Mouse (Mus musculus) right cerebral cortex, postnatal 36 days (tissue): ENCODE results near the gene Rrp9.

ENCODE experiments used
- DNase-seq, 2 experiments: peaks; one replicate each; pipeline ENCODE4 v3.0.0; 2022; ENCODE audit warnings: low spot score in 2 of 2, mixed read lengths in 1 of 2

Gene Rrp9

DNA sequence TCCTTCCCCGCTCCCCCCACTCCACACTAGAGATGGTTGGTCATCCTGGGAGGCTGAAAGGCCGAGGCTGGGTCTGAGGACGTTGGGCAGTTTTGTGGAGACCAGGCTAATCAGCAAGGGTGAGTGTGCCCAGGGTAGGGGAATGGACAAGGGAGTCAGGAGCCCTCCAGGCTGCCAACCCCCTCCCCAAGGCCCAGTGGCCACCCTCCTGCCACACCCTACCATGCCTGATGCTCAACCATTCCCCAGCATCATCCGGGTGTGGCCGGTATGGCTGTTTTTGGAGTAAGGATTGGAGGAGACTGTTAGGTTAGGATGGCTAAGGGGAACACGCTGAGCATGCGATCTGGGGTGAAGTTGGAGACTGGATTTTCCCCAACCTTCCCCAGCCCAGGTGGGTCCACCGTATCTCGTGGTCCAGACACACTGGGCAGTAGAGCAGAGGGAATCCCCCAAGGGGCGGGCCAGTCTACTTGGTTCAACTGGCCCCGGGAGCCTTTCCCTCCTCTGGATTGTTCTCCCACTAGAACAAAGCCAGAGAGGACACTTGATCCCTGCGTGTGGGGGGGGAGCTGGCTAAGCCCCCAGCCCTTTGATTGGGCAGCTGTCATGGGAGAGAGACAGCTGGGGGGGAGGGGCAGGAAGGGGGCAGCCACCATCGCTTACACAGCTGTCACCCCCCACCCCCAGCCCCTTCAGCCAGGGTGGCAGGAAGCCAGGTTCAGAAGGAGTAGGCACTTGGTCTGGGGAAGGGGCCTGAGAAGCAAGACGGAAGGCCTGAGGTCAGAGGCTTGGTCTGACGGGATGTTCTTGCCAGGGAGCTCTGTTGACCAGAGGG is 19.2 kb upstream of the Rrp9 start:
- DNase-seq = no peak

DNA sequence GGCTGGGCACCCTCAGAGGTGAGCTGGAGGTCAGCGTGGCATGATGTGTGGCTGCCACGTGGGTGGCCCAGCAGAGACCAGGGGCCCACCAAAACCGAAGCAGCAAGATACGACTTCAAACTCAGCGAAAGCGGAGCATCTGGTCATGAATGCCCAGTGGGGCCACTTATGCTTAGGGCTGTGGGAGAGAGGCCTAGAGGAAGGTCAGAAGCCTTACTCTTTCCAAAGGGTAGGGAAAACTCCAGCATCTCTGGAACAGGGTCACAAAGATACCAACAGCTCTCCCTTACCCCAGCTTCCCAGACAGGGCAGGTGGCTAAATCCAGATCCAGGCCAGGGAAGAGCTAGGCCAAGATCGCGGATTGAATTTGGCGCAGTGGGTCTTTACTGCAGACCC is 18.6 kb upstream of the Rrp9 start:
- DNase-seq = no peak

DNA sequence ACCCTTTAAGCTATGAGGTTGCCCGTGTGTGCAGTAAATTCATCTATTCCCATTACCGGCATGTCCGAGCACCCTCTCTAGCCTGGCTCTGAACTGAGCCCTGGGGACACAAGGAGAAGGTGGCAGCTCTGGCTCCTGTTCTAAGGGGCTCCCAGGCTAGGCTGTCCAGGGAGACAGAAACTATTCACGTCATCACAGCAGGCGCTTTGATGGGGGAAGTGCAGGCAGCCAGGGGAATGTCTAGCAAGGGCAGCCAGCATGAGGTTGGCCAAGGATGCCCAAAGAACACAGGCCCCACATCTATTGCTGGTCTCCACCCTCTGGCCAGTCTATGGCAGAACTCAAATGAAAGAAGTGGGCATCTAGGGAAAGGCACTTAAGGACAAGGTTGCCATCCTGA is 17.8 kb upstream of the Rrp9 start:
- DNase-seq = no peak

DNA sequence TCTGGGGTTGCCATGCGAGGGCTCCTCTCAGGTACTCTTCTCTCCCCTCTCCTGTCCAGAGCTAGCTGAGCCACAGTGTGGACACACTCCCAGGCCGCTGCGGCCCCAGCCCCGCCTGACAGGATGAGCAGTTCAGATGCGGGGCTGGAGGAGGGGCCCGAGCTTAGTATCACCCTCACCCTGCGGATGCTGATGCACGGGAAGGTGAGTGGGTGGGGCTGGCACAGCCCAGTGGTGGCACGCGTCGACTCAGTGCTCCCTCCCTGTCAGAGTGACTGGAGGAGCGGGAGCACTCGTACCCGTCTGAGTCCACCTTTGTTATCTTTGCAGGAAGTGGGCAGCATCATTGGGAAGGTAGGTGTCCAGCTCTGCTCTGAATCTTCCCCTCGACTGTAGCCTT is 15.8 kb upstream of the Rrp9 start:
- no peak for DNase-seq

DNA sequence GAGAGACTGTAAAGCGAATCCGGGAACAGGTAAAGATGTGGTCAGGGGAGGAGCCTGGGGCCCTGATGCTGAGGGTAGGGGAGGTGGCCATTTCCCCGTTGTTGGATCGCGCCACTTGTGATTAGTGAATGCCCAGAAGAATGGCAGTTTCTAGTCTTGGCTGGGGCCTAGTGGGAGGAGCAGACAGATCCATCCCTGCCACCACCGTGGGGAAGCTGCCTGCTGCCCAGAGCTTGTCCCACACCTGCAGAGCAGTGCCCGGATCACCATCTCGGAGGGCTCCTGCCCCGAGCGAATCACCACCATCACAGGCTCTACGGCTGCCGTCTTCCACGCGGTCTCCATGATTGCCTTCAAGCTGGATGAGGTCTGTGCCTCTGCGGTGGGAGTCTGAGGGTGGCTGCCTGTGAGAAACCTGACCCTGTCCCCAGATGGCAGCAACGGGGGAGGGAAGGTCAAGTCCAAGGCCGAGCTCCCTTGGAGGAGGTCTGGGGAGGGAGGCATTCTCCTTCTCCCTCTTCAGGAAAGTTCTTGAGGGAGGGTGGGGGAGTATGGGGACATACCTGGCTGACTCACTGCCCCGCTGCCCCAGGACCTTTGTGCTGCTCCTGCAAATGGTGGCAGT is 15.2 kb upstream of the Rrp9 start:
- no peak for DNase-seq

DNA sequence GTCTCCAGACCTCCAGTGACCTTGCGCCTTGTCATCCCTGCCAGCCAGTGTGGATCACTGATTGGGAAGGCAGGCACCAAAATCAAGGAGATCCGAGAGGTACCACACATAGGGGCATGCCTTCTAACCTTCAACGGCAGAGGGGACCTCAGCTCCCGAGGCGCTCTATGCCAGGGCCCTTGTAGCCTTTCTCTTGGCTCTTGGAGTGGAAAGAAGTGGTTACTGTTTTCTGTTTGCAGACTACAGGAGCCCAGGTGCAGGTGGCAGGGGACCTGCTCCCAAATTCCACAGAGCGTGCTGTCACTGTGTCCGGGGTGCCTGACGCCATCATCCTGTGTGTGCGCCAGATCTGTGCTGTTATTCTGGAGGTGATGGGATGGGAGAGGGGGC is 14.7 kb upstream of the Rrp9 start:
- DNase-seq = no peak

DNA sequence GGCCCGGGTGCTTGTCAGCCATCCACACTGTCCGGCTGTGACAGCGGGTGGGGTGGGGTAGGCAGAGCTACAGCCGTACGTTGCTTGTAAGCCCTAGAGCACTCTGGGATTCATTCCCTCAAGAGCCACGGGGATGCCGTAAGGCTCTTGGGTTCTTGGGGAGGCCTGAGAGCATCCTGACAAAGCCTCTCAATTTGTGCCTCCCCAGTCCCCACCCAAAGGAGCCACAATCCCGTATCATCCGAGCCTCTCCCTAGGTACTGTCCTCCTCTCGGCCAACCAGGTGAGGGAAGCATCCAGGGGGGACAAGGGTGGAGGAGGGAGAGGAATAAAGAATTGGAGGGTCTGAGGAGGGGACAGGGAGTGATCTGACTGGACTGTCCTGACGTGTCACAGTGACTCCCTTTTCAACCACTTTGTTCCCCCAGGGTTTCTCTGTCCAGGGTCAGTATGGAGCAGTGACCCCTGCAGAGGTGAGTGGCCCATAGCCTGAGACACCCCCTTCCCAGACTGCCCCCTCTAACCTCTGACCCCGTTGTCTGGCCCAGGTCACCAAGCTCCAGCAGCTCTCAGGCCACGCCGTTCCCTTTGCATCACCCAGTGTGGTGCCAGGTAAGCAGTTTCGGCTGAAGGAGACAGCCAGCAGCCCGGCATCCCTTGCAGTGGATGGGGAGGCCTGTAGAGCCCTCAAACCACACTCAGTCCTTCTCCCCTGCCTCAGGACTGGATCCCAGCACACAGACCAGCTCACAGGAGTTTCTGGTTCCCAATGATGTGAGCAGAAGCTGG is 13.9 kb upstream of the Rrp9 start:
- DNase-seq = no peak

DNA sequence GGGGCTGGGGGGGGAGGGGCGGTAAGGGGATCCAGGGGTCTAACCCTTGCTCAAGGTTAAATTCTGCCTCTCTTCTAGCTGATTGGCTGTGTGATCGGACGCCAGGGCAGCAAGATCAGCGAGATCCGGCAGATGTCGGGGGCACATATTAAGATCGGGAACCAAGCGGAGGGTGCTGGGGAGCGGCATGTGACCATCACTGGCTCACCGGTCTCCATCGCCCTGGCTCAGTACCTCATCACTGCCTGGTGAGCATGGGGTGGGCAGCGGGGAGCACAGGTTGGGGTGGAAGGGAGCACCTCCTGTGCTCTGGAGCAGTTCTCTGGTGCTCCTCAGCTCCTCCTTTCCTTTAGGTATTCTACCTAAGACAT is 13.3 kb upstream of the Rrp9 start:
- no peak for DNase-seq

DNA sequence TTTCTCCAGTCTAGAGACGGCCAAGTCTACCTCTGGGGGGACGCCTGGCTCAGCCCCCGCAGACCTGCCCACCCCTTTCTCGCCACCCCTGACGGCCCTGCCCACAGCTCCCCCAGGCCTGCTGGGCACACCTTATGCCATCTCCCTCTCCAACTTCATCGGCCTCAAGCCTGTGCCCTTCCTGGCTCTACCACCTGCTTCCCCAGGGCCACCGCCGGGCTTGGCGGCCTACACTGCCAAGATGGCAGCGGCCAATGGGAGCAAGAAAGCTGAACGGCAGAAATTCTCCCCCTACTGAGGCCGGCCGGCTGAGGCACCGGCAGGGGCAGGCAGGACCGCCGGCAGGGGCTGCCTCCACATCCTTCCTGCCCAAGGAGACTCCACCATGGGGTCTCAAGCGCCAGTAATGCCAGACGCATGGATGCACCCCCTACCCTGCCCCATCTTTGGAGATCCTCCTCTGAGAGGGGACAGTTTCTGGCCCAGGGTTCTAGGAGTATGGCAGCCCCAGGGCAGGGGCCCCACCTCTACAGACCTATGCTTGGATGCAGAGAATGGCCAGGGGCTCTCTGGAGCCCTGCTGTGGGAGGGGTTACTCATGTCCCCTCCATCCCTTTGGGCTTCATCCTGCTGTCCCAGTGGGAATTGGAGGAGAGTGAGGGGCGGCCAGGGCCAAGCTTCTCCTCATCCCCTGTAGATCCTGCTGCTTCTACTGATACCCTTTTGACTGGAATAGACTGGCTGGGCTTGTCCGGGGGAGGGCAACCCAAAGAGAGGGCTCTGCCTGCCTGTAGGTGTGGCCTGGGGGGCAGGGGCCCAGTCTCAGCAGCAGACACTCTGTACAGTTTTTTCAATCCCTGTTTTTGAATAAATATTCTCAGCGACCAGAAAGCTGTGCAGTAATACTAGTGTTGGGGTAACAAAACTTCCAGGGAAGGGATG is 12.4 kb upstream of the Rrp9 start:
- DNase-seq = no peak

DNA sequence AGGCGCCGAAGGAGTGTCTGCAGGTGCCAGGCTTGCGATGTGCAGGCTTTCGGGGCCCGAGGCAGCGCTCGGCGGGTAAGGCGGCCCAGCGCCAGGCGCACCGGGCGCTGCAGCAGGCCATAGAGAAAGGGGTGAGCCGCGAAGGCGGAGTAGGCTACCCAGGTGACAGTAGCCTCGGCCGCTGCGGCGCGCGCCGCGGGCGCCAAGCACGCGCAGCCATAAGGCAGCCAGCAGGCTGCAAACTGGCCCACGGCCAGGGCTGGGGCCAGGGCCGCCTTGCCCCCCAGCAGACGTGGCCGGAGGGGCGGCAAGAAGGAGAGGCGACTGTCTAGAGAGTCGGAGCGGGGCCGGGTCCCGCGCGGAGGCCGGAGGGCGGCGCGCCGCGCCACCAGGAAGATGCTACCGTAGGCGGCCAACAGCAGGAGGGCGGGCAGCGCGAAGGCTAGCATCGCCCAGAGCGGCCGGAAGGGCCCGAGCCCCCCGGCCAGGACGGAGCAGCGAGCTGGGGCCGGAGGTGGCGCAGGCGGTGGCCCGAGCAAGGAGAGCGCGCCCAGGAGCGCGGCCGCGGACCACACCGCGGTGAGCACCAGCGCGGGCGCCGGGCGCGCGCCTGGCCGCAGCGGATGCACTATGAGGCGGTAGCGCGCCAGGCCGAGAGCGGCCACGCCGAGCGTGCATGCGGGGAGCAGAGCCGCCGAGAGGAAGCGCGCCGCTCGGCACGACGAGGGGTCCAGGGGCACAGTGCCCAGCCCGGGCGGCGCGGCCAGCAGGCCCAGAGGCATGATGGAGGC is 10.8 kb upstream of the Rrp9 start:
- DNase-seq = peak; percentile 55 to 64

DNA sequence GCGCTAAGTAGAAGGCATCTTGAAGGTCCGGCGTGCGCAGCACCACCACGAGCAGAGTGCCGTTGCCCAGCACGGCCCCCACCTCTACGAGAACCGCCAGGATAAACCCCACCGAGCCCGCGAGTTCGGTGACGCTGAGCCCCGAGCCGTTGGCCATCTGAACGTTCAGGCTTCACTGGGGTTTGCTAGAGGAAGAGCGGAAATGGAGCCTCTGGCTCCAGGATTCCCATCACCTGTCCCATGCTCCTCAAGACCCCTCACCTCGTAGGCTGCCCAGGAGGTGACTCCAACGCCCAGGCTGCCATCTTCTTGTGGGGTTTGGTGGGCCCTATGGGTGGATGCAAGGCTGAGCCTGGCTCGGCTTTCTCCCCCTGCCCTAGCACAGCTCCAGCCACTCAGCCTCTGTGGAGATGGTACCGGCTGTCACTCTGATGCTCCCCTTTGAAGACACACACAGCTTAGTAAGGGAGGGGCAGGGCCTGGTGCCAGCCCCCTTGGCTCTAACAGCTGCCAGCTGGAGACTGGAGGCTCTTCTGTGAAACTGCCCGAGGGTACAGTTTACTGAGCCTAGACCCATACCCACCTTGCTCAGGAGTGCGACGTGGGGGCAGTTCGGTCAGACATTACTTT is 10.1 kb upstream of the Rrp9 start, which contains the start of gene Gpr62:
TSS of gene Gpr62 (minus strand) at position 368 of the 630 bp plus-strand sequence.
- DNase-seq = no peak

DNA sequence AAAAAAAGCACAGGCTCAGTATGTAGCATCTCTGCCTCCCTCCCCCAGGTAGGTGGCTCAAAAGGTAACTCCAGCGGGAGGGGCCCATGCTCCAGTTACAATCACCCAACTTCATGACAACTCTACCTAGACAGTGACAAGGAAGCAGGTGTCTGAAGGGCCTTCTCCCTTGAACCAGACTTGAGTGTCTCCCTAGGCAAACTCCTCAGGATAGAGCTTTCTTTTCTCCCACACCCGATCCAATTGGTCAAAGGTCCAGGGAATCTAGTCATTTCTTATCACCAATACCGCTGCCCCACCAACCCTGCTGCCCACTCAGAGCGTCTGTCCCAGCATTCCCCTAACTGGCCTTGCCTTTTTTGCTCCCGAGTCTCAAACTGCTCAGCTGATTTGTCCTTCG is 9.0 kb upstream of the Rrp9 start:
- no peak for DNase-seq

DNA sequence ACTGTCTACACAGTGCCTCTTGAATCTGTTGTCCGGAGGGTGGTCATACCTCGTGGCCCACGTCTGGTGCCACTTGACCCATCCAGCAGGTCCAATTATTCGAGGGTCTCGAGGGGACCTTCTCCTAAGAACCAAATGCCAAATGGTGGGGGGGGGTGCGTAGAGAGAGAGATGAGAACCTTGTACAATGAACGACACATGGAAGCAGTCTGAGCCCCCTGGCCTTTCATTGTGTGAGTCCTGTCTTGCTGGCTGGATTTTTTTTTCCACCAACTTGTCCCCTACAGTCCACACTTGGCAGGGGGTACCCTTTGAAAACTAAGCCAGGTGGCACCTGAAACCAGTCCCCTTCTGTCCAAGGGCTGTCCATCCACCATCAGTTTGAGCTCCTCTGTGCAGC is 8.0 kb upstream of the Rrp9 start:
- no peak for DNase-seq

DNA sequence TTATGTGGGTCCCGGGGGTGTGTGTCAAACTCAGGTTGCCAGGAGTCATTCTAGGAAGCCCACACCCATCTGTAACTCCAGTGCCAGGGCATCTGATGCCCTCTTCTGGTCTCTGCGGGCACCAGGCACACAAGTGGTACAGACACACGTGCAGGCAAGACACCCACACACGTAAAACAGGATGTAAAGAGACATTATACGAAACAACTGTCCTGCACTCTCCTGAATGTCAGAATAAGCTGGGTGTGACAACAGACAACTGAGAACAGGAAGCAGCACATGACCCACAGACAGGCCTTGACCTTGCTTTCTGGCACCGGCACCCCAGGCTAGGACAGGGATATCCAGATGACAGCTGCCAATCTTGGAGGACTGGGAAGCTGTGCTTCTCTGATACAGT is 6.4 kb upstream of the Rrp9 start:
- DNase-seq = no peak

DNA sequence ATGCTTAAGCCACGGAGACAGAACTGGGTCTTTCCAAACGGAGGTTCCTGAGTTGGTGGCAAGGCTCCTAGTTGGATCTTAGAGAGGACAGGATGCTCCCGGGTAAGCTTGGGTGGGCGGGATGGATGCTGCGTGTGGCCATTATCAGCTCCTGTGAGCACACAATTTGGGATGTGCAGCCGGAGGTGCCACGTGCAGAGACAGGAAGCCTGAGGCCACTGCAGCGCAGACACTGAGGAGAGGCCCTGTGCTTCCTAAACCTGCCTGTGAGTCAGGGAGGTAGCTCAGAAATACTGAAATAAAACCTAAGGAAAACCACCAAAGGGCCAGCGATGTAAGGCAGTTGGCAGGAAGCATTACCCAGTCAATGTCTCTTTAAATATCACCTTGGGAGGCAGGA is 6.0 kb upstream of the Rrp9 start:
- no peak for DNase-seq

DNA sequence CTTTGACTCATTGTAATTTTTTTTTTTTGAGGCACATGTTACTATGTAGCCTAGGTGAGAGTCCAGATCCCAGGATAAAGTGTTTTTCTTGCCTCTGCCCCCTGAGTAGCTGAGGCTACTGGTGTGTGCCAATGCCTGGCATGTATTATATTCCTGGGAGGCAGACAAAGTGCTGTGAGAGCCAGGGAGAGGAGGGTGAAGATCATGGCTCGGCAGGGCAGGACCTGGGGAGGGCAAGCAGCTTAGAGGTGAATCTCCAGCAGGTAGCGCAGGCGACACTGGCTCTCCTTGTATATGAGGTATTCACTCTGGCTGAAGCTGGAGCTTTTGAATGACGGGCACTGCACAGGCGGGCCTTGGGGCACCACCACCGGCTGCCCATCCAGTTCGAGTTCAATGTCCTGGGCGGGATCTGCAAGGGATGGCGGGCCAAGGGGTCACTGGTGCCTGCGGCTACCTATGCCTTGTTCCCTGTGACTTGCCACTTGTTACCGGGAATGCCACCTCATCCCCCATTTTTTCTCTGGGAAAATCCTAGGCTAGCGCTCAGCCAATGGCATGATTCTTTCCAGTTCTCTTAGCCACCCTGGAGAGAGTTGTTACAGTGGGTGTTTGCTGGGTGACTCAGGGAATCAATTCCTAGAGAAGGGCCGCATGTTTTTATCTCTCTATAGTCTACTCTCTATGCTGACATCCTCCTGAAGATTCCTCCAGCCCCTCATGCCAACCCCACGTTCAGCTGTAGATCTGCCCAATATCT is 4.6 kb upstream of the Rrp9 start:
- no peak for DNase-seq

DNA sequence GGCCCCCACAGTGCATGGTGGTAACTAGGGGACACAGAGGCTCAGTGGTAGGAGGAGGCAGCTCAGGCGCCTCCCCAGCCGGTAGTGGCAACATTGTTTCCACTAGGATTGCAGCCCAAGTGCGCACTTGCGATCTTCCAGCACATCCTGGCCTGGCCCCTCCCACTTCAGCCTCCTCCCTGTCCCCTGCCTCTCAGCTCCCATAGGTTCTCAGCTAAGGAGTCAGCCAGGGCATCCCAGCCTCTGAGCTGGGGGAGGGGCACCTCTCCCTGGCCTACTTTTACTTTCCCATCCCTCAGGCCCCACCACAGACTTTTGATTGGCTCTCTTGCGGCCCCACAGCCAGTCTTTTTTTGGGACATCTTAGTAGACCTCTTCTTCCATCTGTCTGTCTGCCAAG is 3.9 kb upstream of the Rrp9 start:
- no peak for DNase-seq

DNA sequence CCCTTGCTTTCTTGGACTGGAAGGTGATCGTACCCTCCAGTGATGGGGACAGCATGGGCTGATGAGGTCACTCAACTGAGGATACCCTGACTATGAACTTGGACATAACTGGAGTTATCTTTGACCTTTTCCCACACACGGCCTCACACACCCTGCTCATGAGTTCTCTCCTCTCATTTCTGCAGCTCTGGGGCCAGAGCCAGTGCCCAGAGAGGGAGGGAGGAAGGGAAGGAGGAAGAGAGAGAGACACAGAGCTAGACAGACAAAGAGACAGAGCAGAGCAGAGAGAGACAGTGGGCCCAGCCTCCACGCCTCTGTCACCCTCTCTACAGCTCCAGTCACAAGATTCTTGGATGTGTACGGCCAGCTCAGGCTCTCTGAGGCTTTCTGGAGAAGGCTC is 3.4 kb upstream of the Rrp9 start:
- no peak for DNase-seq

DNA sequence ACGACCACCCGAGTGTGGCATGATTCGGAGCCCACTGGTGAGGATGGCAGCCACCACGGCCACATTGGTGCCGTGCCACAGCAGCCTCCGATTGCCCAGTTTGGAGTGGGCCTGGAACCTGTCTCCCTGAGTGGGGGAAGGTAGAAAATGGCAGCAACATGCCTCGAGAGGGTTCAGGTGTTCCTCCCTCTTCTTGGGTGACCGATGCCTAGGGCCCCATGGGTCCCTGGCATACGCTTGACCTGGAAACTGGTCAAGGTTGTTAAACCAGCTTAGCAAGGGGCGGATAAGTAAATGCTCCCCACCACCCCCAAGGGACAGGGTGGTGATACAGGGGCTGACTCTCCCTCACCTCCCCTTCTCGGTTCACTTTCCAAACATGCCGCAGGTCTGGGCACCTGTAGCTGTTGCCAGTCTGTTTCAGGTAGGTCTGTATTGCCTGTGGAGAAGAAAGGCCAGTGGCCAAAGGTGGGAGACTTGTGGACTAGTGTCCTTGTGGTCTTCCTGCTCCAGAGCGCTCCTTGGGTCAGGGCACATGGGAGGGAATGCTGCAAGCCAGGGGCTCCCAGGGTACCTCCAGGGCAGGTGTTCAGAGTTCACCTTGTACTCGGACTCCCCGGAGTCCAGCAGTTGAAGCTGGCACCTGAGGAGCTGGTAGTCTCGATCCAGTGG is 2.5 kb upstream of the Rrp9 start:
- DNase-seq = peak in 1 of 2 experiments; percentile 3
